Mouse (Mus musculus) sigmoid colon, adult 10 weeks (tissue): ENCODE measurements around the gene Plpp7. TPM values are rescaled to one million over a fixed set of nuclear protein-coding genes. Genes with fewer than 3 reads are reported as not detected.

Source experiments
- polyA plus RNA-seq: library from polyadenylated mRNA; stranded (reverse); fragments of 350-450 nt; fragmentation: Illumina TruSeq; extraction: RNeasy Lipid Tissue Mini Kit (QIAGEN cat#74804); gene quantifications from one replicate; pipeline ENCODE4 v1.2.3, GENCODE M21; 2014; ENCODE audit warnings: low read depth, low replicate concordance

Plpp7 gene
- polyA plus RNA-seq = not detected

DNA sequence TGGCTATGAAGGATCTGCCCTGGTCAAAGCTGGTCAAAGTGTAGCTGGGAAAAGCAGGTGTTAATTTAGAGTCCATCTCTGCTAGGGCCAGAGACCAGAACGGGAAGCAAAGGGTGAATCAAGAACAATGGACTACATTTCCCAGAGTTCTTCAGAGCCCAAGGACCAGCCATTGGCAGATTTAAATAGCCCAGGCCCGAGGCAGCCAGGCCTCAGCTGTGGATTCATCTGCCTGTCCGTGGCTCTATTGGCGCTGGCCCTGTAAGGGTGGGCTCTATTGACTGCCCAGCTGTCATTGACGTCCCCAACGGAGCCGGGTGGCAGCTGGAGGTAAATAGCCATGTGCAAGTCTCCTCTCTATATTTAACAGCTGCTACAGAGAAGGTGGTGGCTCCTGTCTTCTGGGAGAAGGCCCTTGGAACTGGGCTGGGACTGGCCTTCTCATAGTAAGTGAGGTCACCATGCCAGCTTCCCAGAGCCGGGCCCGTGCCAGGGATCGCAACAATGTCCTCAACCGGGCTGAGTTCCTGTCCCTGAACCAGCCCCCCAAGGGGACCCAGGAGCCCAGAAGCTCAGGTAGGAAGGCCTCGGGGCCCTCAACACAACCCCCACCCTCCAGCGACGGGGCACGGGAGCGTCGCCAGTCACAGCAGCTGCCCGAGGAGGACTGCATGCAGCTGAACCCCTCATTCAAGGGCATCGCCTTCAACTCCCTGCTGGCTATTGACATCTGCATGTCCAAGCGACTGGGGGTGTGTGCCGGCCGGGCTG is at the start of gene Plpp7:
Plpp7 (plus strand) TSS at position 178 of the 771 bp plus-strand sequence.

DNA sequence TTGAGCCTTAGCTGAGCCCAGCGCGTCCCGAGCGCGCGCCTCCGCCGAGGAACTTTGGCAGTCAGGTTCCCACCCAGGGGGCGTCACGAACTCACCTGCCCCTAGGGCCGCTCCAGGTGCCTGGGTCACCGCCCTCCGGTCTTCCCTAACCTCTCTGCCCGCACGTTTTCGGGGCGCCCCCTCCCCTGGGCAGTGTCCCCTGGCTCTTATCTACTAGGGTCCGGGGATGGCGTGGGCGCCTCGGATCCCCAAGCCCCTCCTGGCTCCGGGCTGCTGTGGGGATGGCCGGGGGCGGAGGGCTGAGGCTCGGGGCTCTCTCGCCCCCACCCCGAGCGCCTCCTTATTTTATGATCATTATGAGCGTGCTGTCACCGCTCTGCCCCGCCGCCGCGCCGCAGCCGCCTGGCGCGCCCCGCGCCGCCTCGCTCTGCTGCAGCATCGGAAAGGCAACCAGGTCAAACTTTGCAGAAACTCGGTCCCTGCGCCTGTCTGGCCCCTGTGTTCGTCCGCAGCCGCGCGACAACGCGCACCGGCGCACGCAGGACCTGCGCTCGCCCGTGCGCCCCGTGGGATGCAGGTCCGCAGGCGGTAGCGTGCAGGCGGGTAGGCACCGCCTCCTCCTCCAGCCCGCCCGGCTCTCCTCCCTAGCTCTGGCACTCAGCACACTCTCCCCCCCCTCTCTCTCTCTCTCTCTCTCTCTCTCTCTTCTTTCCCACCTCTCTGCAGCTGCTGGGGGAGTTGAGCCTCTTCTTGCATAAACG is 11.0 kb upstream of the Plpp7 start, which contains the start of gene Fam78a:
Fam78a (minus strand) TSS at position 747 of the 761 bp plus-strand sequence.

DNA sequence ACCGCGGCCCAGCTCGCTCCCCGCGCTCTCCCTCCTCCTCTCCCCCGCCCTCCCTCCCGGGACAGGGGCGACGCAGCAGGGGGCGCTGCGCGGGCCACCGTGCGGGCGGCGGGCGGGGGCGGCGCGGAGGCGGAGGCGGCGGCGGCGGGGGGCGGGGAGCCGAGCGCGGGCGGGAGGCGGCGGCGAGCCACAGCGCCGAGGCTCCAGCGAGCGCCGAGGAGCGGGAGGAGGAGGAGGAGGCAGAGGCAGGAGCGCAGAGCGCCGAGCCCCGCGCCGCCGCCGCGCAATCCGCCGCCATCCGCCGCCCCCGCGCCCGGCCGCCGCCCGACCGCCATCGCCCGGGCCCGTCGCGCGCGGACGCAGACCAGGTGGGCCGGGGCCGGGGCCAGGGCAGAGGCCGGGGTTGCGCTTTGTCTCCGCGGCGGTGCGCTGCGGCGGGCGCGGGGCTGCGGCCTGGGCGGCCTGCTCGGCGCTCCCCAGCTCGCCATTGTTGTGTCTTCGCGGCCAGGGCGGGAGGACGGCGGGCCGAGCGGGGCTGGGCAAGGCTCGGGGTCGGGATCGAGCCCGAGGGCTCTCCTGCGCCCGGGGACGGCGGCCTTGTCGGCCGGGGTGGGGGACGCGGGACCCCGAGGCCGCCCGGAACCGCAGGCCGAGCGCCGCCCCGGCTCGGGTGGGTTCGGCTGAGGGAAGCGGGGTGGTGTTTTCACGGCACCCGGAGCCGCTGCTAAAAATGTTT is 55.8 kb downstream of the Plpp7 start, which contains the start of gene Prrc2b:
Prrc2b (plus strand) TSS at position 159 of the 736 bp plus-strand sequence.

Other genes with a start within 250 kb of the Plpp7 start
- not detected for gene Fibcd1, start 249.5 kb upstream of the Plpp7 start, polyA plus RNA-seq
- 0.13 TPM for gene Lamc3, start 208.2 kb upstream of the Plpp7 start, polyA plus RNA-seq
- 0.60 TPM for gene Aif1l, start 145.4 kb upstream of the Plpp7 start, polyA plus RNA-seq
- gene Nup214, start 121.1 kb upstream of the Plpp7 start, polyA plus RNA-seq = 39.4 TPM
- gene Fam78a, start 10.7 kb upstream of the Plpp7 start, polyA plus RNA-seq = 0.16 TPM
- gene Prrc2b, start 55.6 kb downstream of the Plpp7 start, polyA plus RNA-seq = 18.6 TPM
- gene Pomt1, start 141.1 kb downstream of the Plpp7 start, polyA plus RNA-seq = 6.2 TPM
- 9.4 TPM for gene Uck1, start 164.6 kb downstream of the Plpp7 start, polyA plus RNA-seq
- 21.2 TPM for gene Golga2, start 191.9 kb downstream of the Plpp7 start, polyA plus RNA-seq
- 189 TPM for gene Swi5, start 192.5 kb downstream of the Plpp7 start, polyA plus RNA-seq